Mouse (Mus musculus): ENCODE data around the gene Anxa9. TPM values are rescaled to one million over a fixed set of nuclear protein-coding genes. Genes with fewer than 3 reads are reported as not detected.

Gene Anxa9
- polyA plus RNA-seq, 1 experiment, result 2.4 TPM

DNA sequence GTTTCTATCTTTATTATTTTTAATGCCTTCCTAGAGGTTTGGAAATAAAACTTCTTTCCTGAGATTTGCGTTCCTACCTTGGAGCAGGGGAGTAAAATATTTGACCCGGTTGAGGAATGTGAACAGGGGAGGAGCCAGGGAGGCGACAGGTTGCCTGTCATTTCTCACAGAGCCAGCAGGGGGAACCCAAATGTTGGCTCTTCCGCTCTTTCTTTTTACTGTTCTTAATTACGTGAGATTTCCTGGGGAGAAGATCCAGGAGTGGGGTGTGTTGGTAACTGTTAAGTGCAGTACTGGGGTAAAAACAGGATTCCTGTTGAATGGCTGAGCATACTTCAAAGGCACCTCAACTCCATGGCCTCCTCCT is 10.9 kb downstream of the Anxa9 start:
- Histone ChIP-seq H3K4me3 (ENCODE audit: insufficient read depth, low read length) (no peak overlapping the region), H3K27ac (ENCODE audit: insufficient read depth, low read length) (no peak overlapping the region), H3K4me1 (ENCODE audit: control insufficient read depth, insufficient read depth, low read length) (no peaks in the 10 kb centered on the region)
- TF ChIP-seq CTCF (IDR thresholded peaks at IDR 0.05; ENCODE audit: extremely low read depth, insufficient read depth, low read length) (peak; percentile 63), POLR2A (IDR thresholded peaks at IDR 0.05; ENCODE audit: extremely low read depth, insufficient read depth, low read length) (no peak)

DNA sequence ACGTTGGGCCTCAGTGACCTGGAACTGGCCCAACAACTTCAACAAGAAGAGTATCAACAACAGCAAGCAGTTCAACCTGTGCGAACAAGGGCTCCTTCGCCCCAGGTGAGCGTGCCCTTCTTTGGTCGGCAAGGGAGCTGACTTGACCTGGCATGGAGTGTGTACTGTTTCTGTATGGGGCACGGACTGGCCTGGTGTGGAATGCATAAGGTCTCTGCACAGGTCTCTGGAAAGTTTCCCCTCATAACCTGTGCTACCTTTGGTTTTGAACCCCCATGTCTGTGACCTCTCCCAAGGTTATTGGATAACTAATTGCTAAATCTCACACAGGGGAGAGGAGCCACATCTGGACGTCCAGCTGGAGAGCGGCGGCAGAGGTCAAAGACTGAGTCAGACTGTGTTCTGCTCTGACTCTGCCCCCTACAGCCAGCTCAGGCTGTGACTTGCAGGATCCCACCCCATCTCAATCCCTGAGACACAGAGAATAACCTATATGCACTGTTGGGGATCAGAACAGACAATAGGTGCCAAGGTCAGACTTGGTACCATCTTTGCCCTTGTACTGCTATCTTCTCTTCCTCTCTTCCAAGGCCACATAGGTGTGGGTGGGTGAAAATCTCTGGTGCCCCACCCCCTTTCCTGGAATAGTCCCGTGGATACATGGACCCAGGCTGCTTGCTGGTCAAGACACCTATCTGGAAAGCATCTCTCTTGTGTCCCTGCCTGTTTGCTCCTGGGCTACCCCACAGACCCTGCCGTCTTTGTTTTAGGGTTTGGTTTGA is 11.5 kb downstream of the Anxa9 start:
- H3K27ac ChIP-seq (ENCODE audit: insufficient read depth, low read length), result no peak overlapping the region
- TF ChIP-seq POLR2A (IDR thresholded peaks at IDR 0.05; ENCODE audit: extremely low read depth, insufficient read depth, low read length), result no peak
- H3K4me1 ChIP-seq (ENCODE audit: control insufficient read depth, insufficient read depth, low read length), result no peaks in the 10 kb centered on the region
- H3K4me3 ChIP-seq (ENCODE audit: insufficient read depth, low read length), result no peak overlapping the region

DNA sequence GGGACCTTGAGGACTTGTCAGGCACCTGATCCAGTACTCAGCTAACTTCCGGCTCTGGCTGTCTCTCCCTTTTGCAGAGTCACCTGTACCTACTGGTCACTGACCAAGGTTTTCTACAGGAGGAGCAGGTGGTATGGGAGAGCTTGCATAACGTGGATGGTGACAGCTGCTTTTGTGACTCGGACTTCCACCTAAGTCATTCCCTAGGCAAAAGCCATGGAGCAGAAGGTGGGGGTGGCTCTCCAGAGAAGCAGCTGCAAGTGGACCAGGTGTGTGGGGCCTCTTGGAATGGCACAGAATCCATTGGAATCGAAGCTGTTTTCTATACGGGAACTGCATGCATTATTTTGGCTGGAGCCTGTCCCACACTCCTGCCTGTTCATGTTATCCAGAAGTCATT is 12.3 kb downstream of the Anxa9 start:
- TF ChIP-seq CTCF (IDR thresholded peaks at IDR 0.05; ENCODE audit: extremely low read depth, insufficient read depth, low read length), result no peak
- no peak for TF ChIP-seq POLR2A (IDR thresholded peaks at IDR 0.05; ENCODE audit: extremely low read depth, insufficient read depth, low read length)
- Histone ChIP-seq H3K27ac (ENCODE audit: insufficient read depth, low read length) (no peak overlapping the region), H3K4me1 (ENCODE audit: control insufficient read depth, insufficient read depth, low read length) (no peaks in the 10 kb centered on the region), H3K4me3 (ENCODE audit: insufficient read depth, low read length) (no peak overlapping the region)

- no peak for TF ChIP-seq POLR2A (IDR thresholded peaks at IDR 0.05; ENCODE audit: extremely low read depth, insufficient read depth, low read length)
- TF ChIP-seq CTCF (IDR thresholded peaks at IDR 0.05; ENCODE audit: extremely low read depth, insufficient read depth, low read length), result no peak
- Histone ChIP-seq H3K4me1 (ENCODE audit: control insufficient read depth, insufficient read depth, low read length) (no peaks in the 10 kb centered on the region), H3K4me3 (ENCODE audit: insufficient read depth, low read length) (no peak overlapping the region), H3K27ac (ENCODE audit: insufficient read depth, low read length) (no peak overlapping the region)
These were observed 12.7 kb downstream of the Anxa9 start for GRCm38 (mm10) chr3:95294316-95294715.

DNA sequence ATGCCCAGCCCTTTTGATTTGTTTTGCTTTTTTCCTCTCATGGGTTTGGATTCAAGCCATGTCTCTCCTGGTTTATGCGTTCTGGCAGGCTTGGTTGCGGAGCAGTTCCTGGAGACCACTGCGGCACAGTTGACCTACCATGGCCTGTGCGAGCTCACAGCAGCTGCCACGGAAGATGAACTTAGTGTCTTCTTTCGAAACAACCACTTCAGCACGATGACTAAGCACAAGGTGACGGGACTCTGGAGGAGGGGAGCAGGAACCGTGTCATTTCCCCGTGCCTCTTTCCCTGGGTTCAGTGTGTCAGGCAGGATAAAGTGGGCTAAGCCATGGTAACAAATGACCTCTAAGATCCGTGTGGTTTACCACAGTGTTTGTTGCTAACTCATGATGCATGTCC is 13.4 kb downstream of the Anxa9 start:
- Histone ChIP-seq H3K4me1 (ENCODE audit: control insufficient read depth, insufficient read depth, low read length) (no peaks in the 10 kb centered on the region), H3K27ac (ENCODE audit: insufficient read depth, low read length) (no peak overlapping the region), H3K4me3 (ENCODE audit: insufficient read depth, low read length) (no peak overlapping the region)
- TF ChIP-seq POLR2A (IDR thresholded peaks at IDR 0.05; ENCODE audit: extremely low read depth, insufficient read depth, low read length) (no peak), CTCF (IDR thresholded peaks at IDR 0.05; ENCODE audit: extremely low read depth, insufficient read depth, low read length) (no peak)

DNA sequence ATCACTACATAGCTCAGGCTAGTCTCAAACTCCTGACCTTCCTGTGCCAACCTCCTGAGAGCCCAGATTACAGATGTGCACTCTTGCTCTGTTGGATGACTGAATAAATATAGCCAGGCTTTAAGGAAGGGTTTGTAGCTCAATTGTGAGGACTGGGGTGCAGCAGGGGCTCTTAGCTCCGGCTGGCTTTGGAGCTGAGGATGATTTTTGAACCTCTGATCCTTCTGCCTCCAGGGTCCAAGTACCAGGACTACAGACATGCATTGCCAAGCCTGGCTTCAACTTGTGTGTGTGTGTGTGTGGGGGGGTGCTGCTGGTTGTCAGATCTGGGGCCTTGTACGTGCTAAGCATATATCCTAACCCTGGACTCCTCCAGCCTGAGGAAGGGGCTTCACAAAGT is 14.1 kb downstream of the Anxa9 start:
- TF ChIP-seq CTCF (IDR thresholded peaks at IDR 0.05; ENCODE audit: extremely low read depth, insufficient read depth, low read length) (no peak), POLR2A (IDR thresholded peaks at IDR 0.05; ENCODE audit: extremely low read depth, insufficient read depth, low read length) (no peak)
- H3K4me3 ChIP-seq (ENCODE audit: insufficient read depth, low read length), result no peak overlapping the region
- no peaks in the 10 kb centered on the region for H3K4me1 ChIP-seq (ENCODE audit: control insufficient read depth, insufficient read depth, low read length)
- peak overlapping the region; percentile 16; the same call in 1 of the 2 replicates for H3K27ac ChIP-seq (ENCODE audit: insufficient read depth, low read length)

- TF ChIP-seq CTCF (IDR thresholded peaks at IDR 0.05; ENCODE audit: extremely low read depth, insufficient read depth, low read length) (no peak), POLR2A (IDR thresholded peaks at IDR 0.05; ENCODE audit: extremely low read depth, insufficient read depth, low read length) (no peak)
- no peak overlapping the region for H3K27ac ChIP-seq (ENCODE audit: insufficient read depth, low read length)
- H3K4me3 ChIP-seq (ENCODE audit: insufficient read depth, low read length), result no peak overlapping the region
- H3K4me1 ChIP-seq (ENCODE audit: control insufficient read depth, insufficient read depth, low read length), result no peaks in the 10 kb centered on the region
These were observed 15.9 kb downstream of the Anxa9 start for GRCm38 (mm10) chr3:95291041-95291440.

DNA sequence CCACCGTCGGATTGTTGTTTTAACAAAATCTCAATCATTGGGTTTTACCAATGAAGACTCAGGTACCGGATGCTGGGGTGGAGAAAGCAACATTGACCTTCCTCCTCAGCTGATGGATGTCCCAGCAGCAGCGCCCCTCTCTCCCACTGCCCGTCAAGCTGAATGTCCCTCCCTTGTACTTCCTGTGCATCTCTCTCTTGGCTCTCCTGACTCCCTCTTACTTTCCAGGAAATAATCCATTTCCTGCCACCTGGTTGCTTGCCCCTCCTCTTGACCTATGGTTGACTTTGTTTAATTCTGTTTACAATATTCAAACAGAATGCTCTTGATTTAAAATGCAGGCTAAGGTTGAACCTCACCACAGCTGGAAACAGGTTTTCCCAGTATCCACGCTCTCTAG is 16.8 kb downstream of the Anxa9 start:
- TF ChIP-seq POLR2A (IDR thresholded peaks at IDR 0.05; ENCODE audit: extremely low read depth, insufficient read depth, low read length) (no peak), CTCF (IDR thresholded peaks at IDR 0.05; ENCODE audit: extremely low read depth, insufficient read depth, low read length) (no peak)
- H3K4me1 ChIP-seq (ENCODE audit: control insufficient read depth, insufficient read depth, low read length), result no peaks in the 10 kb centered on the region
- no peak overlapping the region for H3K4me3 ChIP-seq (ENCODE audit: insufficient read depth, low read length)
- H3K27ac ChIP-seq (ENCODE audit: insufficient read depth, low read length), result no peak overlapping the region

DNA sequence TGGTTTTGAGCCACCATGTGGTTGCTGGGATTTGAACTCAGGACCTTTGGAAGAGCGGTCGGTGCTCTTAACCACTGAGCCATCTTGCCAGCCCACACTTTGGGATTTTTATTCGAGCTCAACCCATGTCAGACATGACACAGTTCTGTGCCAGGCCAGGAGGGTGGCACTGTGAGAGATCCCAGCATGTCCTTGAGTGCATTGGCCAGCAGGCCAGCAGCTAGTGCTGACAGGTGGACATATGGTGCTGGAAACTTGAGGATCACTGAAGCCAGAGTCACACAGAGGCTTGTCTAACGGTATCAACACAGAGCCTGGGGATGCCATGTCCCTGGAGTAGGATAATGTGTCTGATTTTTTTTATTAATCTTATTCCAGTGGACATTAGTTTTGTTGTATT is 17.6 kb downstream of the Anxa9 start:
- no peak overlapping the region for H3K27ac ChIP-seq (ENCODE audit: insufficient read depth, low read length)
- no peak overlapping the region for H3K4me3 ChIP-seq (ENCODE audit: insufficient read depth, low read length)
- no peaks in the 10 kb centered on the region for H3K4me1 ChIP-seq (ENCODE audit: control insufficient read depth, insufficient read depth, low read length)
- TF ChIP-seq CTCF (IDR thresholded peaks at IDR 0.05; ENCODE audit: extremely low read depth, insufficient read depth, low read length) (no peak), POLR2A (IDR thresholded peaks at IDR 0.05; ENCODE audit: extremely low read depth, insufficient read depth, low read length) (no peak)

- peaks cover 3% of the 10 kb centered on the region for H3K4me1 ChIP-seq (ENCODE audit: control insufficient read depth, insufficient read depth, low read length)
- no peak overlapping the region for H3K4me3 ChIP-seq (ENCODE audit: insufficient read depth, low read length)
- H3K27ac ChIP-seq (ENCODE audit: insufficient read depth, low read length), result no peak overlapping the region
- TF ChIP-seq CTCF (IDR thresholded peaks at IDR 0.05; ENCODE audit: extremely low read depth, insufficient read depth, low read length) (no peak), POLR2A (IDR thresholded peaks at IDR 0.05; ENCODE audit: extremely low read depth, insufficient read depth, low read length) (no peak)
These were observed 19.4 kb downstream of the Anxa9 start for GRCm38 (mm10) chr3:95287541-95287940.

All from cortical plate, adult 2 months (tissue).